Mouse (Mus musculus) kidney, adult 18-20 months (tissue): ENCODE data around the gene Mlst8.
"Not testable (repeated sequence)": the region's sequence is repeated elsewhere in the genome, so short reads cannot be mapped to it uniquely, and the experiment has no call there.

ENCODE experiments used
- DNase-seq: peaks from one replicate; pipeline ENCODE4 v3.0.0; 2021

The Mlst8 gene

GRCm38 (mm10) chr17:24468636-24469246 is 10.1 kb downstream of the Mlst8 start:
- no peak for DNase-seq

- no peak for DNase-seq
Observed at GRCm38 (mm10) chr17:24463374-24464133, 15.3 kb downstream of the Mlst8 start.

- no peak for DNase-seq
Observed at GRCm38 (mm10) chr17:24462932-24463331, 15.9 kb downstream of the Mlst8 start.

- DNase-seq: no peak
Observed at GRCm38 (mm10) chr17:24461580-24461979, 17.3 kb downstream of the Mlst8 start.

- DNase-seq: not testable (repeated sequence)
Observed at GRCm38 (mm10) chr17:24455523-24456206, 23.2 kb downstream of the Mlst8 start.

- DNase-seq: peak; percentile 99
Observed at GRCm38 (mm10) chr17:24454756-24455522, 23.9 kb downstream of the Mlst8 start.

GRCm38 (mm10) chr17:24454218-24454755 is 24.6 kb downstream of the Mlst8 start:
- no peak for DNase-seq

- no peak for DNase-seq
Observed at GRCm38 (mm10) chr17:24453372-24453771, 25.5 kb downstream of the Mlst8 start.

- DNase-seq: no peak
Observed at GRCm38 (mm10) chr17:24451220-24451619, 27.7 kb downstream of the Mlst8 start.

GRCm38 (mm10) chr17:24449507-24449906 is 29.4 kb downstream of the Mlst8 start:
- no peak for DNase-seq

- no peak for DNase-seq
Observed at GRCm38 (mm10) chr17:24446590-24446989, 32.3 kb downstream of the Mlst8 start.

GRCm38 (mm10) chr17:24443409-24443808 is 35.5 kb downstream of the Mlst8 start:
- no peak for DNase-seq

GRCm38 (mm10) chr17:24442632-24443155 is 36.2 kb downstream of the Mlst8 start, which contains the start of gene Dnase1l2:
Gene Dnase1l2, minus strand, starts transcription at chr17:24443105.
- DNase-seq: no peak

GRCm38 (mm10) chr17:24442107-24442506 is 36.8 kb downstream of the Mlst8 start:
- DNase-seq: no peak

GRCm38 (mm10) chr17:24441148-24441547 is 37.7 kb downstream of the Mlst8 start:
- no peak for DNase-seq

- DNase-seq: no peak
Observed at GRCm38 (mm10) chr17:24440377-24440776, 38.5 kb downstream of the Mlst8 start.

- peak; percentile 66 for DNase-seq
Observed at GRCm38 (mm10) chr17:24437016-24437415, 41.9 kb downstream of the Mlst8 start.

GRCm38 (mm10) chr17:24429201-24429983 is 49.5 kb downstream of the Mlst8 start:
- DNase-seq: peak; percentile 54

GRCm38 (mm10) chr17:24427170-24427557 is 51.7 kb downstream of the Mlst8 start:
- peak; percentile 55 for DNase-seq

- DNase-seq: peak; percentile 97
Observed at GRCm38 (mm10) chr17:24426471-24427169, 52.3 kb downstream of the Mlst8 start, which contains the start of gene Eci1. Gene Eci1, plus strand, starts transcription at chr17:24426641.

- no peak for DNase-seq
Observed at GRCm38 (mm10) chr17:24425905-24426304, 53.0 kb downstream of the Mlst8 start.
